Mouse (Mus musculus) frontal cortex, postnatal 36 days (tissue): ENCODE data around the gene Them5.

Experiments
- DNase-seq, 2 experiments: peaks; one replicate each; pipeline ENCODE4 v3.0.0; 2022; ENCODE audit warnings: low spot score in 2 of 2

Gene Them5

DNA sequence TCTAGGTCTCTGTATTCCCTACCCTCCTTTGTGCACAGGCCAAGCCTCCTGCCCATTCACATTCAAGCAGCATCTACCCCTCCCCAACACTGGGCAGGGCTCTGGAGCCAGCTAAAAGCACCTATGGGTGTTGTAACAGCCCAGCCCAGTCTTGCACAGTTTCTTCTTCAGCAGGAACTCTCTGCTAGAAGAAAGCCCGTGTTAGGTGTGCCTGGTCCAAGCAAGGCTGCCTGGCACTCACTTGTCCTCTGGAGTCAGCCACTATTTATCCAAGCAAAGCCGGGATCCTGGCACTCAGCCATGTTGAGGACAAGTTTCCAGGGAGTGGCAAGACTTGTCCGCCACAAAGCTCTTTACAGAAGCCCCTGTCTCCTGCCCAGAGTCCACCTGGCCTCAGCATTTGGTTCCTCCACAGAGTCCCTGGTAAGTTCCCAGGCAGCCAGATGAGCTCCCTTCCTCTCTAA, at the start of gene Them5:
Them5 (plus strand) TSS at position 141 of the 464 bp plus-strand sequence.
- DNase-seq: no peak

DNA sequence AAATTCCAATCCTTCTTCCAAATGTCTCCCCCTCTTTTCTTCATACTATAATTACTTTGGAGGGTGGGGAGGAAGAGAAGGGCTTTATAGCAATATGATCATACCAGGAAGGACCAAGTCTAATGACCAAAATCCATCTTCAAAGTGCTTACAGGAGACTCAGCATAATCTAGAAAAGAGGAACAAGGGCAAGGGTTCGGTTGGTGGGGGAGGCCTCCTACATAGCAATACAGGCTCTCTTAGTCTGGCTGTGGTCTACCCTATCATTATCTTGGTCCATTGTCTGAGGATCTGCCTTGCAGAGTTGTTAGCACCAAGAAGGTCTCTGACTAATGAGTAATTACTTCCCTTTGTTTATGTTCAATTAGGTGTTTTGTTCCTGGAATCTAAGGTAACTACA, 36.4 kb upstream of the Them5 start:
- DNase-seq: no peak

DNA sequence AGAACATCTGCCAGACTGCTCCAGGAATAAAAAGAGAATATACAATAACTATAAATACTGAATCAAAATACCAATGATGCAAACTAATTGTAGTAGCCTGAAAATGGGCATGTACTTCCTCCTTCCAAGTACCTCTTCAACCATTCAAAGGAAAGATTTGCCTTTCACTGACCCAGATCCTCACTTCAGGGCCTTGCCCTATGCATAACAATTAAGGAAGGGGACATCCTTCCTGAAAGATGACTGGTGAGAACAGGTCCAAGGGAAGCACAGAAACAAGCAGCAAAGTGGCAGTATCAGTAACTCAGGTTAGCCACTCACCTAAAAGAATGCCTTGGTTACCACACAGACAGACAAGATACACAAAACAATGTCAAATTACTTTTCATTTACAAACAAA, 34.9 kb upstream of the Them5 start:
- no peak for DNase-seq

DNA sequence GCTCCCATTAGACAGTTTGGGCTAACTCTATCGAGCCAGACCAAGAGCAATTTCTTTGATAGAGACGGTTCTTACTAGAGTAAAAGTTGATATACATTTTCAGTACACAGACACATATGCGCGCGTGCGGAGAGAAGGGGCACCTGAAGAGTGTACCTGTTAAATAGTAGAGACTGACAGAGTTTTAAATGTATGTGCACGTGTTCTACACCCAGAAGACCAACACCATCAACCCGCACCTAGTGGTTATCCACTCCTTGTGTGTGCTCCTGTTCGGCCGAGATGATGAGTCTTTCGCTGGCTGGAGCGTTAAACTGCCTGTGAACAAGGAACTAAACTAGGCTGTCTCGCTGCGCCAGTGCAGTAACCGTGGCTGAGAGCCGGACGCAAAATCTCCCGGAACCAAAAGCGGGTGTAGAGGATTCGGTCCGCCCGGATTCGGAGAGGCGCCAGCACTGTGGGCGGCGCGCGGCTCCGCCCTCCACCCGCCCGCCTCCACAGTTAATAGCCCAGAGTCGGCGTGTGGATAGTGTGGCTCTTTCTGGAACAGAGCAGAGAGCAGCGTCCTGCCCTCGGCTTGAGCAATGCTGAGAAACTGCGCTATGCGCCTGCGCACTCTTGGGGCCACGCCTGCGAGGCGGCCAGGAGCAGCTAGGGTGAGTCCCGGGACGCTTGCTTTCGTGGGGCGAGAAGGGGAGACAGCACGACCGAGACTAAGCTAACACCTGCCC, 32.1 kb upstream of the Them5 start, which contains the start of gene Them4:
Them4 (plus strand) TSS at position 457 of the 731 bp plus-strand sequence.
- DNase-seq: peak; percentile 89 to 91

DNA sequence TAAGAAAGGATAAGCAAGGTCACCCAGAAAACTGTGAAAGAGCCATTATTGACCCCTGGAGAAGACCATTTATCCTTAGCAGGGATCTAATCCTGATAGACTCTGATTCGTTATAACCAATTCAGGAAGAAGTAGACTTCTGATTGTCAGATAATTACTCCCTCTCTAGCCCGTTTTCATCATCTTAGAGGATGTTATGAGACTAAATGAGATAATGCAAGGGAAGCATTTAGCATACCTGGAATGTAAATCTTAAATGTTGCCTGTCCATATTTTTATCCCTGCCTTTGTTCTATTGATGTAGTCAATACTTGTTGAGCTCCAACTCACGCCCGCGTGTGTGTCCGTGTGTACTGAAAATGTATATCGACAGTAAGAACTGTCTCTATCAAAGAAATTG, 31.4 kb upstream of the Them5 start:
- DNase-seq: peak; percentile 5 to 10

DNA sequence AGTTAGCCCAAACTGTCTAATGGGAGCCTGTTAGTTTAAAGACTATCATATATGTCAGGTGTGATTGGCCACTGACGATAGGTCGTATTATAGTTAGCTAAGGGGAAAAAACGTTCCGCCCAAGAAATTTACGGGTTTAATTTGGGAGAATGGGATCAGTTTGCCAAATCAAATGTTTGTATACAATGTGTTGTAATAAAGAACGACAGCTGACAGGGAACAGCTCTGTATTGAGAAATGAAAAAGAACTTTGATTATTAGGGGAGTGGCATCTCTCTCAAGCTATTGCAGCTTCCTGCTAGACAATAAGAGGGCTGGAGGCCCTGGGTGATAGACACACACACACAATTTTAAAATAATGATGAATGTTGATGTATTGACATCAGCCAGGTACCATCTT, 31.0 kb upstream of the Them5 start:
- DNase-seq: no peak

DNA sequence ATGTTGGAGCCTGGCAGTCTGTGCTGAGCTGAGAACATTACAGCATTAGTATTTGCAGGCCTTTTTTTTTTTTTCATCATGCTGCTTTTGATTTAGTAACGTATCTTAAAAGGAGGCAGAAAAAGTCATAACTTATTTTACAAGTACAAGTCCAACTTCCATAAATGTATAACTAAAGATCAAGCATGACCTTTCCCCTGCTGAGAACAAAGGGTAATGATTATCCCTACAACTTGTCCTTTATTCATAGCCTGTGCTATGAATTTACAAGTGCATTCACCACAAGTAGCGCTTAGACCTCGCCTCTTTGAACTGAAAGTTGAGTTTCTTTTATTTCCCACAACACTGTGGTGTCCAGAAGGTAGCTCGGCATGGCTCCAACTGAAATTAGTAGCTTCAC, 30.5 kb upstream of the Them5 start:
- DNase-seq: no peak

DNA sequence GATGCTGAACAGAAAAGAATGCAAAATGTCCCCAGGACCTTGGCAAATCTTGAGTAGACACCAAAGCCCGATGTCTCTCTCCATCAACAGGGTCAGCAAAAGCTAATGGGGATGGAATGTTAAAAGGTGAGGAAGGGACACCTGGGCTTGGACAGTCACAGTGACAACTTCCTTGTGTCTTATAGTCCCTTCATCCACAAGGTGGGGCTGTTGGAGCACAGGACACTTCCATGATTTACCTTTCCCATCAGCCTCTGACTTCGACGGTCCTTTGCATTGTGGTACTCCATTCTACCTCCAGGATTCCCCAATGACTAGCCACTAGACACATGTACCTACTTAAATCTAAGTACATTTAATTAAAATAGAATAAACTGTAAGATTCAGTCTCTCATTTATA, 13.2 kb upstream of the Them5 start:
- no peak for DNase-seq

DNA sequence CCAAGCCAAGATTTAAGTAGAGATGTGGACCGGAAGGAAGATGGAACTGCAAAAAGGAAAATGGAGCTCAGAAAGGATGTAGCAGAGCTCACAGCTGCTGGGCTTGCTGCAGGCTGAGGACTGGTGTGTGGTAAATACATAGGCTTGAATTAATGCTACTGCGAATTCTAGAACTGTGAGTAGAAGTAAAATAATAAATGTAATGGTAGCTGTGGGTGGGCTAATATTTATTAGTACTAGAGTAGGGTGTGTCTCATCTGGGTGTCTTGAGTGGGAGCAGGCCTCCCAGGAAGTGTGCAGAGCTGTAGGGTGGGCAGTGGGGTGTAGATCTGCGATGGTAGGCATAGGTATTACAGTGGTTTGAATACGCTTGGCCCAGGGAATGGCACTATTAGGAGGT, 7.5 kb upstream of the Them5 start:
- no peak for DNase-seq

DNA sequence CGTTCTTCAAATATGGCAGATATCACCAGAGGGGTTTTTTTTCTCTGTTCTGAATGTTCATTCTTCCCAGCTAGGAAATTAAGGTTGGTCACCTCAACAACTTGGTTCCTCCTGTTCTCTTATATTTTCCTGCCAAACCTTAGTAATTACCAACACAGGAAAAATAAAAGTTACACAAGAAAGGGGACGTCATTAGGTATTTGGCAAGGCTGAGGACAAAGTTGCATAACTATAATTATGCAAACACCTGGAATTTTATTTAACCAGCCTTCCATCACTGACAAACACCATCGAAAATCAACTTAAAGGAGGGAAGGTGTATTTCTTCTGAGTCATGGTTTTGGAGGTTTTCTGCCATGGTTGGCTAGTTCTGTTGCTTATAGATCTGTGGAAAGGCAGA, 3.4 kb upstream of the Them5 start:
- no peak for DNase-seq

DNA sequence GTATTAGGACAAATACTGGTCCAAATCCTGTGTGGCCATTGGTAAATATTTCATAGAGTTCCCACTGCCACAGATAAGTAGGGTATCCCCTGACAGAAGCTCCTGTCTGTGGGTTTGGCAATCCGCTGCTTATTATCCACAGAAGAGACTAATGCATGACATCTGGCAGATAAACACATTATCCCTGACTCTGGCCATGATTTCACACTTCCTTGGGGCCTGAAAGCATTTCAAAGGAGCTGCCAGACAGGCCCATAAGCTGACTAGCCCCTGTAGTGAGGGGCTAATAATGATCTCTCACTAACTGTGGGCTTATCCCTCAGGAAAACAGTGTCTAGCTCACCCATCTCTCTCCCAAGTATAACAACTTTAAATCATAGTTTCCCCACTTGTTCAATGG, 653 bp downstream of the Them5 start:
- no peak for DNase-seq

DNA sequence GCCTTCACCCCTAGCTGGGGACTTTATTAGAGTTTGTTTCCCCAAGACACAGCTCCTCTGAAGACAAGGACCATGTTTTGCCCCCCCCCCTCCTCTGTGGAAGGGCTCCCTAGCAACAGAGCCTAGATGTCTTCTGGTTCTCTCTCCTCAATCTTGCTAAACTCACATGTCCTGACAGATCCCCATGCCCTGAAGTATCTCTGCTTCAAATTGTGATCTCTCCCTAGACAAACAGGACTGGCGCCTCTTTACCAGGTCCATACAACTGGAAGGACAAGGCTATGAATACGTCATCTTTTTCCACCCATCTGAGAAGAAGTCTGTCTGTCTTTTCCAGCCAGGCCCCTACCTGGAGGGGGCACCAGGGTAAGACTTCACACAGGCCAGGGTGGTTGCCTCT, 2.3 kb downstream of the Them5 start:
- DNase-seq: no peak

DNA sequence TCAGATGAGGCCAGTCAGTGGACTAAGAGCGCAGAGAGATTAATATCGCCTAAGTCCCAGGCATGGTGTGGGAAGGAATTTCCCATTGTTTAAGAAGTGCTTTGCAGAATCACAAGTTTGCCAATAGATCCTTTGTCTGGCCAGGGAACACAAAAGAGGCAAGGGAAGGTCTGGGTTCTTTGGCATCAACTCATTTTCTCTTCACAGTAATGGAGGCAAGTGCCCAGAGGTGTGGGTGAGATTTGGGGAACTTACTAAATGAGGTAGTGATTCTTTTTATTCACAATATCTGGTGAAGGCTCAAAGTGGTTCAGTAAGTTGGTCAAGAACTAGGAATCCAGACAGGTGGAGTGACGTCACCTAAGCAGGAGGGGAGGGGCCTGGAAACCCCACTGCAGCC, 3.0 kb downstream of the Them5 start:
- no peak for DNase-seq

DNA sequence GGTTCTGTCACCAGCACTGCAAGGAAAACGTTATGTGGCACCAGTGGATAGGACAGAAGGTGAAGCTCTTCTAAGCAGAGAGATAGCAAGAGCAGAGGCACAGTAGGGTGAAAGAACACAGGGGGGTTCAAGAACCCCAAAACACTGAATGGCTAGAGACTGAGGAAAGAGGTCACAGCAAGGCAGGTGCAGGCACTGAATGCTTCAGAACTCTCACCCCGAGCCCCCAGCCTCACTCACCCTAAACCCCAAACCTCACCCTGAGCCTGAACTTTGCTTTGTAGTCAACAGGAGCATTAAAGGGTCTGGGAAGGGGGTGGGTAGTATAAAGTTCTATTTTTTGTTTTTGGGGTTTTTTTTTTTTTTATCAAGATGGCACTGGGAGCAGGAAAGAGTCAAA, 6.2 kb downstream of the Them5 start:
- DNase-seq: no peak

DNA sequence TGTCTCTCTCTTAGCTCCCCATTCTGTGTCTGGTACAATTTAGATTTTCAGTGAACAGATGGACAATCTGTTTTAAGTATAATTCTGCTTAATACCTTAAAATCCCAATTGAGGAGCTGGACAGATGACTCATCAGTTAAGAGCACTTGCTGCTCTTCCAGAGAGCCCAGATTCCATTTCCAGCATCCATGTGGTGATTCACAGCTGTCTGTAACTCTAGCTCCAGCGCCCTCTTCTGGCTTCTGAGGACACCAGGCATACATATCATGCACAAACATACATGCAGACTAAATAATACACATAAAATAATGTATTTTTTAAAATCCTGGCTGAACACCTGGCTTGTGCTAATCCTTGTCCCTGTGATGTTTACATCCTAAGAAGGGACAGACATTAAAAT, 18.9 kb downstream of the Them5 start:
- no peak for DNase-seq

DNA sequence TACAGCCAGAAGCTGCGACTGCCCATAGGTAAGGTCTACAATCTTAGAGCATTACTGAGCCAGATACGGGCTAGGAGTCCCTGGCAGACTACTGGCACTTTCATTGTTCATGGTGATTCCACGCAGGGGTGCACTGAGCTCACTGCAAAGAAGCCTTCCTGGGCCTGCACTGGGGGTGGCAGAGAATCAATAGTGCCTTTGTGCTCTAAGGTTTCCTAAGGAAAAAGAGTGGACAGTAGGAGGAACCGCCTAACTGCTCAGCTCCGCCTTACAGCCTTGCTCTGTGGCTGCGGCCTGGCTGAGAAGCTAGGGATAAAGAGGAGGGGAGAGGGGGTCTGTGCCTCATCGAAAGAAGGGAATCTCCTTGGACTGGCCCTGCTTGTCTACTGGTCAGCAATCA, 20.2 kb downstream of the Them5 start, which contains the start of gene C2cd4d:
C2cd4d (plus strand) TSS at position 301 of the 400 bp plus-strand sequence.
- DNase-seq: no peak

DNA sequence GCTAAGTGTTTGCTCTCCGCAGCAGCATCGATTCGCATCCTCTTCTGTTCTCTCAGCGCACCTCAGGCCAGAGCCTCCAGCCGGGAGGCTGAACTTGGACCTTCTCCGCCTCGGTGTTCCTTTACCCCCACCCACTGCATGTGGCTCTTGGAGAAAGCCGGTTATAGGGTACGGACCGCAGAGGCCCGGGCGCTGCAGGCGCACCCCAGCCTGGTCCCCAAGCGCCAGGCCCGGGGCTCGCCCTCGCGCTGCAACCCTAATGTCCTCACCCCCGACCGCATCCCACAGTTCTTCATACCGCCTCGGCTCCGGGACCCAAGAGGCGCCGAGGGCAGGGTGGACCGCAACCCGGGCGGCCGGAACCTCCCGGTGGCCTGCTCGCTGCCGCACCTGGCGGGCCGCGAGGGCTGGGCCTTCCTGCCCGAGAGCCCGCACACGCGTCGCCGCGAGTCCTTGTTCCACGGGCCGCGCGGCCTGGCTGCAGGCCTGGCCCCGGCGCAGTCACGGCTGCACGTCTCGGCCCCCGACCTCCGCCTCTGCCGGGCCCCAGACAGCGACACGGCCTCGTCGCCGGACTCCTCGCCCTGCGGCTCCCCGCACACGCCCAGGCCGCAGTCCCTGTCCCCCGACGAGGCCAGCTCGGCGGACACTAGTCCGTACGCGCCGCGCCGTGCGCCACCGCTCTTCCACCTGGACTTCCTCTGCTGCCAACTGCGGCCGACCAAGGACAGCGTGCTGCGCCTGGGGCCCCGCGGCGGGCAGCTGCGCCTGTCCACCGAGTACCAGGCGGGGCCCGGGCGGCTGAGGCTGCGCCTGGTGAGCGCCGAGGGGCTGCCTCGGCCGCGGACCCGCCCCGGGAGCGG, 21.6 kb downstream of the Them5 start:
- peak; percentile 28 to 31 for DNase-seq

DNA sequence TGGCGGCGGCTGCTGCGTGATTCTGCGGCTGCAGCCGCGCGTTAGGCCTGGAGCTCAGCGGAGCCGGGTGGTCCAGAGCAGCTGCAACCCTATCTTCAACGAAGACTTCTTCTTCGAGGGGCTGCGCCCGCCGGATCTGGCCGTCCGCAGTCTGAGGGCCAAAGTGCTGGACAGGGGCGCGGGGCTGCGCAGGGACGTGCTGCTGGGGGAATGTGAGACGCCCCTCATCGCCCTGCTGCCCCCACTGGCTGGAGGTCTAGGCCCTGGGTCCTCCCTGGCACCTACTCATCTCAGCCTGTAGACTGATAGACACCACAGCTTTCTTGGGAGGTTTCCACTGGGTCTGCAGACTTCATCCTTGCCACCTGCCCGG, 22.2 kb downstream of the Them5 start:
- DNase-seq: no peak

DNA sequence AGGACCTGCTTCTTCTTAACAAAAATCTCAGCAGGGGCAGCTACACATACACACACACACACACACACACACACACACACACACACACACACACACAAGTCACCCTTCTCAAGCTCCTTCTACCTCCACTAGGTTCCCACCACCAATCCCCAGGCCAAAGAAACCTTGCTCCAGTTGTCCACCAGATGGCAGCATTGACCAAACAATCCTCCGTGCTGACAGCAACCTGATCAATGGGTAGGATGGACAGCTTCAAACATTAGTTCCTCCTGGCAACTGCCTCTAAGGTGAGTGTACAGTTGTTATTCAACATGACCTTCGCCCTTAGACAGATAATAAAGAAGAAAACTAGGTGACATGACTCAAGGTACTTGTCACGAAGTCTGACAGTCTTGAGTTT, 24.9 kb downstream of the Them5 start:
- peak; percentile 81 to 87 for DNase-seq

DNA sequence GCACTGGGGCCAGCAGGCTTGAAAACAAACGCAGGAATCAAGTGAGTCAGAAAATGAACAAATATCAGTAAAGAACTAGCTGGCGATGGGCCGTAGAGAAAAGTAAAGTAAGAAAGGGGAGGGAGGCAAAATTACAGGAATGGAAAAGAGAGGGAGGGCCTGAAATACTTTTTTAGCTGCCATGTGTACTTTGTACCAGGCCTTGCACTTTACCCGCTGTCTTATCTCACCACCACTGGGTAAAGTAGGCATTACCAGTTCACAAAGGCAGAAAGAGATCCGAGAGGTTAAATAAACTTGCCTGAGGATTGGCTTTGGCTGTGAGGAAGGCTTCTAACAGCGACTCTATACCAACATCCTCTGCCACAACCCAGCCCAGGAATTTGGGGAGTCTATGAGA, 25.6 kb downstream of the Them5 start:
- no peak for DNase-seq

DNA sequence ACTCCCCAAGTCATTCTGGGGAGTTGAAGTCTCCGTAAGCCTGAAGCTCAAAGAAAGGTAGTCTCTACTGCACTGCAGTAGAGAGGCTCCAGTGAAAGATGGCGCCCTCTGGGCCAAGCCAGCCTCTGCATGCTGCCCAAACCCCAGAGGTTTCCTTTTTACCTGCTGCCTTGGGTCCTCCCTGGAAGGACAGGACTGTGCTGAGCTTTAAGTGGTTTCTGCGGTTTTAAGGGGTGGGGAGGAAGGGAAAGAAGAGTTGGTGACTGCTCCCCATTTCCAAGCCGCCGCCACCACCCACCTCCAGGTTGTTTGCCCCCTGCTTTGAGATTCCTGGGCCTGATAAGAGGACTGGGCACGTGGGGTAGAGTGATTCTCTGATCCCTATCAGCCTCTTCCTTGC, 26.7 kb downstream of the Them5 start:
- no peak for DNase-seq

DNA sequence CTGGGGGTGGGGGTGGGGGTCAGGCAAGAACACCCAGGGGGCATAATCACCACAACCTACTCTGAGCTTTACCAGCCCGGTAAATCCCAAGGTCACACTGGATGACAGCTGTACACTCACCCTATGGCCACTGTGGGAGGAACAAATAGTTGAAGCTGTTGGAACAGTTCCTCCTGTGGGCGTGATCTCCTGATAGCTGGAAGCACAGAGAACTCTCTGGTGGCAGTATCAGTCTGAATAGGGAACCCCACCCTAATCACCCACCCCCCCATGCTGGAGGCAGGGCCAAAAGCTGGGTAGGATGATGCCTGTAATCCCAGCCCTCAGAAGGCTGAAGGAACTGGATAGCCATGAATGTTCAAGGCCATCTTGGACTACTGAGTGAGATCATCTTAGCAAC, 27.8 kb downstream of the Them5 start:
- no peak for DNase-seq

DNA sequence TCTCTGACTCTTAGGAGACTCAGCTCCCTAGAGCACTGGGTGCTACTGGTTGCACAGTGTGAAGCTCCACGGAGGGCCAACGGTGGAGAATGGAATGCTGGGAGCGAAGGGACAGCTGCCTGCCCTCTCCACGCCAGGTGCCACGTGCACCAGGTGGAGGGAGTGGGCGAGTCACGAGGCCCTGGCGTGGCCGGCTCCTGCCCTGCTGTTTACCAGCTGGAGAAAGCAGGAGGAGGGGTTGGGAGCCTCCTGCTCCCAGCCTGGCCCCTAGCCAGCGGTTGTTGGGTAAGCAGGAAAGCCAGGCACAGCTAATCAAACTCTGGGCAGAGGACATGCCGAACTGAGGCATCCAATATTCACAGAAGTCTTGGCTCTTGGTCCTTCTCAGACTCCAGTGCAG, 29.7 kb downstream of the Them5 start:
- peak in 1 of 2 experiments; percentile 13 for DNase-seq
